Mouse (Mus musculus) gastrocnemius, postnatal 25 days (tissue): Measurements from ENCODE around the gene Lad1. TPM values are rescaled to one million over a fixed set of nuclear protein-coding genes. Genes with fewer than 3 reads are reported as not detected.

Source experiments
- DNase-seq: peaks from one replicate; pipeline ENCODE4 v3.0.0; 2022
- long read RNA-seq, 2 experiments: library from polyadenylated mRNA; stranded (forward); transcript quantifications; one replicate each; pipeline ENCODE4 v2.0.0; 2021
- total RNA-seq, 2 experiments: library from RNA; stranded (reverse); gene quantifications; 1 replicate in 1 of 2; 2 replicates in 1 of 2; pipeline ENCODE4 v1.2.3; 2021

Lad1 gene
- not detected for total RNA-seq
- long read RNA-seq, experiment 1, result 0 reads
- long read RNA-seq, experiment 2, result 0 reads

GRCm38 (mm10) chr1:135818481-135819086 is at the start of gene Lad1:
TSS of gene Lad1 (plus strand) at chr1:135818598.
- no peak for DNase-seq

- no peak for DNase-seq
Measured at GRCm38 (mm10) chr1:135770237-135770636, 48.2 kb upstream of the Lad1 start.

DNA sequence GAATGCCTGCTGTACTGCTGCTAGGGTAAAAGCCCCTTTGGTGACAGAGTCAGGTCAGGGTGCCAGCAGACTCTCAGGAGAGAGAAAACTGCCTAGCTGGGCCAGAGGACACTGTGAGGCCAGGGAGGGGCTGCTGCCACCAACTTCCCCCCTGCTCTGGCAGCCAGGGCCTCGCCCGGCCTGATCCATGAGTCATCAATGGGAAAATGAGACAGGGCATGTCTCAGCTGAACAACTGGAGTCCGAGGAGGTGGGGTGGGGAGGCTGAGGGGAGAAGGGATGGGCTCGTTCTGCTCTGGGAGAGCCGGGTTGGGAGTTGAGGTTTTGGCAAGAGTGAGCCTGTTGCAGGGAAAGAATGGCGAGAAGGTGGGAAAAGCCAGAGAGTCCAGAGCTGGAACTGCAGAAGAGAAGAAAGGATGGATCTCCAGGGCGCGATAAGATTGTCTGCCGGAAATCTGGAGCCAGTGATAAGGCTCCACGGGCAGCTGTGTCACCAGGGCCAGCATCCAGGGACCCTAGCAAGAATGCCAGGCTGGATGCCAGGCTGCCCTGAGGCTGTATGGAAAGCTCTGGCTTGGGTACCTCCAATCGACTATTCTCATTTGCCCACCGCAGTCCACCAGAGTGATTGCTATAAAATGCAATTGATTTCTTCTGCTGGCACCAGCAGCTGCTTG is 47.4 kb upstream of the Lad1 start:
- DNase-seq, result peak; percentile 81

- no peak for DNase-seq
Measured at GRCm38 (mm10) chr1:135771573-135771970, 46.8 kb upstream of the Lad1 start.

- peak; percentile 47 for DNase-seq
Measured at GRCm38 (mm10) chr1:135776596-135776995, 41.8 kb upstream of the Lad1 start.

- DNase-seq, result no peak
Measured at GRCm38 (mm10) chr1:135777046-135777445, 41.4 kb upstream of the Lad1 start.

GRCm38 (mm10) chr1:135778780-135779535 is 39.4 kb upstream of the Lad1 start, which contains the start of gene Tnni1:
TSS of gene Tnni1 (plus strand) at chr1:135779434.
- DNase-seq, result peak; percentile 53

DNA sequence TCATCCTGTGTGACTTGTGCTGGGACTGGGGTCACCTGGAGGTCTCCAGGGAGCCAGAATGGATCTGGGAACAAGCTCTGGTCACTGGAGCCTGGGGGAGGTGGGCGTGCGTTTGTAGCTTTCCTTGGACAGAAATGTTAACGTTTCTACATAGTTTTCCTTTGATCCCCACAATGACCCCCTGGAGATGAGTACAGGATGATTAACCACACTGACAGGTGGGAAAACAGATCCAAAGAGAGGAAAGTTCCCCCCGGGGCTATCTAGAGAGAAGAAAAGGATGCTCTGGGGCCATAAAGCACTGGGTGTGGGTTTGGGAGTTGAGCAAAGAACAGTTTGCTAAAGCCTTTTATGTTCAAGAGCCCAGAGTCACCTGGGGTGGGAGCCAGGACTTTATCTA is 37.7 kb upstream of the Lad1 start:
- DNase-seq, result no peak

GRCm38 (mm10) chr1:135781220-135781619 is 37.2 kb upstream of the Lad1 start:
- peak; percentile 63 for DNase-seq

- DNase-seq, result no peak
Measured at GRCm38 (mm10) chr1:135782816-135783215, 35.6 kb upstream of the Lad1 start.

GRCm38 (mm10) chr1:135787799-135788198 is 30.6 kb upstream of the Lad1 start:
- DNase-seq, result peak; percentile 62

DNA sequence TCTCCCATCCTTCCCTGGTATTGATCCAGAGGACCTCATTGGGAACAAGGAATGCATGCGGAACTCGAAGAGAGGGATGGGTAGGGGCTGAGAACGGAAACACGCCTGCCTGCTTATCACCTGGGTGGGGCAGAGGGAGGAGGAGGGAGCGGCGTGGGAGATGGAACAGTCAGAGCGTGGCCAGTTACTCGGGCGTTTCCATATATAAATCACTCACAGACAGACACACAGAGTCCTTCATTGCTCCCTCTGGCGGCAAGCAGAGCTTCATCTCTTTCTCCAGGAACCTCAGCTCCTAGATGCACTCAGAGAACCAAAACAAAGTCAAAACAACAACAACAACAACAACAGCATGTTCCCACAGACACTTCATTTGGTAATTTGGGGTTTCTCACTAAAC is 29.7 kb upstream of the Lad1 start:
- no peak for DNase-seq

GRCm38 (mm10) chr1:135789815-135790214 is 28.6 kb upstream of the Lad1 start:
- DNase-seq, result peak; percentile 35

DNA sequence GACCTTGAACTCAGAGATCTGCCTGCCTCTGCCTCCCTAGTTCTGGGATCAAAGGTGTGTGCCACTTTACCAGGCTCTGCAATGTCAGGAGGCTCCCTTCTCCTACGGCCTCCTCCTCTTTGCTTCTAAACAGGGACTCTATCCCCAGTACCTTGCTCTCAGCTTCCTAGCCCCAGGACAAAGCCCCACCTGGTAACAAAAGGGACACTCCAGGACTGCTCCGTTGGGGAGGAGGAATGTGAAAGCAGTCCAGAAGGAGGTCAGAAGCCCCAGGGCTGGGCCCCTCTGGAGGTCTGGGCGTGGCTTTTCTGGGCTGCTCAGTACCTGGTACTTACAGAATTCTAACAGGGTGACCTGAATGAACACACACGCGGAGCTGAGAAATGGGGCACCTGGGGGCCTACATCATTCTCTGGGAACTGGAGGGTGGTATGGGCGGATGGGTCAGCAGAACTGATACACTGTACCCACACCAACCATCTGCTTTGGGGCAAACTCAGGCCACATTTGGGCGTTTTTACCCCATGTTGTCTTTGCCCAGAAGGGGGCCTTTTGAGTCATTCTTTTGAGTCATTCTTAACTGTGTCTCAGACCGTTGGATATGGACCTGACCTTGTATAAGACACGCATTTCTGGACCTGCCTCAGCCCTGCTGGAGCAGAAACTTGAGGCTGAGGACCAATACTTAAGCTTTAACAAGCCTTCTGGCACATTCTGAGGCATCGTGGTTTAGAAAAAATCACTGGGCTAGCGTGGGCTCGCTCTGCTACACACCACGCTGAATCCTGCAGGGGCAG is 26.1 kb upstream of the Lad1 start:
- DNase-seq, result no peak

- DNase-seq, result no peak
Measured at GRCm38 (mm10) chr1:135793370-135794215, 24.8 kb upstream of the Lad1 start.

GRCm38 (mm10) chr1:135794216-135795134 is 23.9 kb upstream of the Lad1 start:
- no peak for DNase-seq

GRCm38 (mm10) chr1:135798492-135798891 is 19.9 kb upstream of the Lad1 start:
- no peak for DNase-seq

DNA sequence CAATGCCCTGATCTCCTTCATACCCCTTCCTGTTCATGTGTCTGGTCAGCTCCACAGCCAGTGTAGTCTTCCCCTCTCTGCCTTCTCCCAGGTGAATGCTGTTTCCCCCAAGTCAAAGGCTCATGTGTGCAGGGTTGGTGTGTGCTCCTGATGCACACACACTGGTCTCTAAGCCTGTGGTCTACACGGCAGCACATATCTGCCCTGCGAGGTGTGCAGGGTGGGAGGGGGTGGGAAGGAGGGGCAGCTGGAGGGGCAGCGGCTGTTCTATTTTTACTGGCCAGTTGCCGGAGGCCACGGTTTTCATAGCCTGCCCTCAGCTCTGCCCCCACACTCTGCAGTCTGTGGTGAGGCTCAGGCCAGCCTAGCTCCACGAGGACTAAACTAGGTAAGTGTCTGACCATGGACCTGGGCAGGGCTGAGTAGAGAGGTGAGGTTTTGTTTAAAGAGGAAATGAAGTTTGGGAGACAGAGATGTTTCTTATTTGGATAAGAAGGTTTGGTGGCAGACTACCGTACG is 19.2 kb upstream of the Lad1 start:
- no peak for DNase-seq

GRCm38 (mm10) chr1:135800192-135800950 is 18.0 kb upstream of the Lad1 start:
- no peak for DNase-seq
